Mouse (Mus musculus) midbrain, embryonic 11.5 days (tissue): ENCODE data around the gene Ucp2. TPM values are rescaled to one million over a fixed set of nuclear protein-coding genes. Genes with fewer than 3 reads are reported as not detected.
"Not testable (repeated sequence)": the region's sequence is repeated elsewhere in the genome, so short reads cannot be mapped to it uniquely, and the experiment has no call there.

Experiments
- ATAC-seq: fragments of 200-750 bp; cut with Nextera tagmentation; 2 replicates; pipeline ENCODE4 v1.8.0; 2017; ENCODE audit warnings: moderate TSS enrichment, moderate library complexity; ENCODE audit not compliant: low FRiP score
- DNase-seq: peaks from one replicate; pipeline ENCODE4 v3.0.0; 2015; ENCODE audit warnings: low spot score; ENCODE audit errors: missing footprints
- H3K27ac ChIP-seq: fragments of 300-500 bp; sonication (generic); 2 replicates; pipeline ENCODE4 v1.5.1; 2014; ENCODE audit warnings: low read depth, low read length
- H3K27me3 ChIP-seq: fragments of 300-500 bp; sonication (generic); 2 replicates; pipeline ENCODE4 v1.6.1; 2014; ENCODE audit warnings: mild to moderate bottlenecking, low read length, moderate library complexity, mixed read lengths; ENCODE audit not compliant: control insufficient read depth, insufficient read depth
- H3K36me3 ChIP-seq: fragments of 300-500 bp; sonication (generic); 2 replicates; pipeline ENCODE4 v1.6.1; 2014; ENCODE audit warnings: mild to moderate bottlenecking, low read length, moderate library complexity, mixed read lengths; ENCODE audit not compliant: control insufficient read depth, insufficient read depth
- H3K4me1 ChIP-seq: fragments of 300-500 bp; sonication (generic); 2 replicates; pipeline ENCODE4 v1.6.1; 2014; ENCODE audit warnings: low read length; ENCODE audit not compliant: control insufficient read depth, insufficient read depth
- H3K4me2 ChIP-seq: fragments of 300-500 bp; sonication (generic); 2 replicates; pipeline ENCODE4 v1.6.1; 2014; ENCODE audit warnings: mild to moderate bottlenecking, moderate library complexity
- H3K4me3 ChIP-seq: fragments of 300-500 bp; sonication (generic); 2 replicates; pipeline ENCODE4 v1.5.1; 2014; ENCODE audit warnings: low read depth, low read length
- H3K9ac ChIP-seq: fragments of 300-500 bp; sonication (generic); 2 replicates; pipeline ENCODE4 v1.6.1; 2014; ENCODE audit warnings: low read length
- H3K9me3 ChIP-seq: fragments of 300-500 bp; sonication (generic); 2 replicates; pipeline ENCODE4 v1.6.1; 2016; ENCODE audit warnings: low read length; ENCODE audit not compliant: control insufficient read depth
- WGBS: fragments of 180-500 bp; shearing (Covaris S2); extraction: QIAGEN DNeasy Blood & Tissue Kit; methylation state at CpG from one replicate; pipeline ENCODE4 v1.1.7; 2014; 5-methylcytosine and 5-hydroxymethylcytosine counted together
- polyA plus RNA-seq: library from polyadenylated mRNA; unstranded; fragments of >200 nt; fragmentation: Nextera tagmentation; extraction: Ambion mirVana; gene quantifications from 2 replicates; pipeline ENCODE4 v1.2.1, GENCODE M21; 2014

Gene Ucp2
- polyA plus RNA-seq, 1 experiment from 2014 or later: 80.4 TPM

- H3K9ac ChIP-seq: no peak within 1 kb of the TSS
- H3K27me3 ChIP-seq: no peaks in the 10 kb centered on the region
- no peak for DNase-seq
- H3K9me3 ChIP-seq: no peaks in the 10 kb centered on the region
- ATAC-seq: no peak
- 92% methylated on average over 6 of the region's 6 CpGs for WGBS
- H3K27ac ChIP-seq: no peak within 1 kb of the TSS
- H3K4me3 ChIP-seq: no peak within 1 kb of the TSS
- no peak within 1 kb of the TSS for H3K4me2 ChIP-seq
- peaks cover 7% of the 10 kb centered on the region; the same call in 1 of the 2 replicates for H3K36me3 ChIP-seq
- H3K4me1 ChIP-seq: no peaks in the 10 kb centered on the region
These were observed 20.4 kb upstream of the Ucp2 start, which contains the start of gene Ucp3 for GRCm38 (mm10) chr7:100472777-100473176. Gene Ucp3, plus strand, starts transcription at chr7:100472990.

GRCm38 (mm10) chr7:100473846-100474454 is 19.2 kb upstream of the Ucp2 start:
- Histone ChIP-seq H3K9me3 (no peaks in the 10 kb centered on the region), H3K36me3 (peaks cover 5% of the 10 kb centered on the region; the same call in 1 of the 2 replicates), H3K9ac (no peak overlapping the region), H3K4me2 (no peak overlapping the region), H3K4me1 (no peaks in the 10 kb centered on the region), H3K27me3 (no peaks in the 10 kb centered on the region), H3K4me3 (no peak overlapping the region), H3K27ac (no peak overlapping the region)
- DNase-seq (no peak), ATAC-seq (no peak)
- 85% methylated on average over 9 of the region's 9 CpGs for WGBS

- WGBS: 48% methylated on average over 1 of the region's 1 CpGs
- H3K9ac ChIP-seq: no peak overlapping the region
- peaks cover under 1% of the 10 kb centered on the region; the same call in 1 of the 2 replicates for H3K36me3 ChIP-seq
- H3K27ac ChIP-seq: no peak overlapping the region
- H3K4me1 ChIP-seq: no peaks in the 10 kb centered on the region
- no peak overlapping the region for H3K4me3 ChIP-seq
- no peaks in the 10 kb centered on the region for H3K27me3 ChIP-seq
- DNase-seq: no peak
- H3K4me2 ChIP-seq: no peak overlapping the region
- no peaks in the 10 kb centered on the region for H3K9me3 ChIP-seq
- ATAC-seq: no peak
These were observed 18.5 kb upstream of the Ucp2 start for GRCm38 (mm10) chr7:100474680-100475079.

- Histone ChIP-seq H3K9me3 (no peaks in the 10 kb centered on the region), H3K36me3 (no peaks in the 10 kb centered on the region), H3K27ac (no peak overlapping the region), H3K4me1 (no peaks in the 10 kb centered on the region), H3K4me2 (no peak overlapping the region), H3K4me3 (no peak overlapping the region), H3K9ac (no peak overlapping the region), H3K27me3 (no peaks in the 10 kb centered on the region)
- ATAC-seq: no peak
- DNase-seq: no peak
- 86% methylated on average over 20 of the region's 20 CpGs for WGBS
These were observed 13.9 kb upstream of the Ucp2 start for GRCm38 (mm10) chr7:100479100-100479822.

GRCm38 (mm10) chr7:100479823-100480164 is 13.3 kb upstream of the Ucp2 start:
- H3K36me3 ChIP-seq: no peaks in the 10 kb centered on the region
- no peak for ATAC-seq
- no peaks in the 10 kb centered on the region for H3K4me1 ChIP-seq
- no peak overlapping the region for H3K9ac ChIP-seq
- H3K9me3 ChIP-seq: no peaks in the 10 kb centered on the region
- WGBS: 77% methylated on average over 15 of the region's 15 CpGs
- H3K27ac ChIP-seq: no peak overlapping the region
- H3K4me2 ChIP-seq: no peak overlapping the region
- H3K27me3 ChIP-seq: no peaks in the 10 kb centered on the region
- no peak overlapping the region for H3K4me3 ChIP-seq
- DNase-seq: no peak

GRCm38 (mm10) chr7:100480175-100480574 is 13.0 kb upstream of the Ucp2 start:
- Histone ChIP-seq H3K4me1 (no peaks in the 10 kb centered on the region), H3K4me2 (no peak overlapping the region), H3K27me3 (no peaks in the 10 kb centered on the region), H3K27ac (no peak overlapping the region), H3K4me3 (no peak overlapping the region), H3K36me3 (no peaks in the 10 kb centered on the region), H3K9ac (no peak overlapping the region), H3K9me3 (no peaks in the 10 kb centered on the region)
- 88% methylated on average over 17 of the region's 17 CpGs for WGBS
- ATAC-seq: no peak
- DNase-seq: no peak

- not testable (repeated sequence) for H3K36me3 ChIP-seq, H3K9me3 ChIP-seq, H3K4me3 ChIP-seq, ATAC-seq, H3K9ac ChIP-seq, H3K4me2 ChIP-seq, DNase-seq, H3K4me1 ChIP-seq, H3K27ac ChIP-seq, H3K27me3 ChIP-seq
- 92% methylated on average over 2 of the region's 2 CpGs for WGBS
These were observed 11.1 kb upstream of the Ucp2 start for GRCm38 (mm10) chr7:100482046-100482445.

GRCm38 (mm10) chr7:100484493-100484892 is 8.6 kb upstream of the Ucp2 start:
- no peak for DNase-seq
- Histone ChIP-seq H3K4me1 (no peaks in the 10 kb centered on the region), H3K27ac (no peak overlapping the region), H3K9me3 (no peaks in the 10 kb centered on the region), H3K36me3 (no peaks in the 10 kb centered on the region), H3K4me2 (no peak overlapping the region), H3K4me3 (no peak overlapping the region), H3K27me3 (no peaks in the 10 kb centered on the region), H3K9ac (no peak overlapping the region)
- no peak for ATAC-seq
- 89% methylated on average over 5 of the region's 5 CpGs for WGBS

GRCm38 (mm10) chr7:100487301-100487700 is 5.8 kb upstream of the Ucp2 start:
- Histone ChIP-seq H3K4me1 (no peaks in the 10 kb centered on the region), H3K9me3 (no peaks in the 10 kb centered on the region), H3K36me3 (no peaks in the 10 kb centered on the region), H3K27ac (no peak overlapping the region), H3K4me2 (no peak overlapping the region), H3K9ac (no peak overlapping the region), H3K4me3 (no peak overlapping the region), H3K27me3 (no peaks in the 10 kb centered on the region)
- ATAC-seq (no peak), DNase-seq (no peak)
- WGBS: 78% methylated on average over 2 of the region's 2 CpGs
